Mouse (Mus musculus) frontal cortex, adult (tissue): Measurements from ENCODE around the gene Wnk4.

Experiments used
- ATAC-seq: cut with Nextera tagmentation; 2 replicates; pipeline ENCODE4 v1.9.2; 2017; ENCODE audit warnings: mild to moderate bottlenecking, moderate library complexity, mixed read lengths; ENCODE audit not compliant: low TSS enrichment

The Wnk4 gene

DNA sequence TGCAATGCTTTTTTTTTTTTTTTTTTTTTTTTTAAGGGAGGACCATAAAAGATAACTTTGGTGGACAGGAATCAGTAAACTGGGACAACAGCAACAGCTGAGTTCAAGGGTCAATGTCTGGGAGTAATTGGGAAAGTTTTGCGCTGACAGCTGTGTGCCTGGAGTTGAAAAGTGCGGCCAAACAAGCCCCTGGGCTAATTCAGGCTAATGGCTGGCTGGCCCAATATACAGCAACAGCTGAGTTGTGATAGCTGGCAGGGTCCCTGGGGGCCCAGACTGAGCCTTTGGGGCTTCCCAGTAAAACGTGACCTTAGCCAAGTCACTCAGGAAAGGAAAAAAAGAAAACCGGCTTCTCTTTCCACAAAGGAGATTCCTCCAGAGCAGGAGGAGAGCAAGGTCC is 15.3 kb upstream of the Wnk4 start:
- ATAC-seq: no peak

- ATAC-seq: peak; percentile 27; the same call in 1 of the 2 replicates
These were observed 14.3 kb upstream of the Wnk4 start, which contains the start of gene Ramp2 for GRCm38 (mm10) chr11:101245855-101246701. Gene Ramp2 (plus strand): TSS chr11:101246028.

GRCm38 (mm10) chr11:101246702-101247012 is 13.7 kb upstream of the Wnk4 start:
- no peak for ATAC-seq

DNA sequence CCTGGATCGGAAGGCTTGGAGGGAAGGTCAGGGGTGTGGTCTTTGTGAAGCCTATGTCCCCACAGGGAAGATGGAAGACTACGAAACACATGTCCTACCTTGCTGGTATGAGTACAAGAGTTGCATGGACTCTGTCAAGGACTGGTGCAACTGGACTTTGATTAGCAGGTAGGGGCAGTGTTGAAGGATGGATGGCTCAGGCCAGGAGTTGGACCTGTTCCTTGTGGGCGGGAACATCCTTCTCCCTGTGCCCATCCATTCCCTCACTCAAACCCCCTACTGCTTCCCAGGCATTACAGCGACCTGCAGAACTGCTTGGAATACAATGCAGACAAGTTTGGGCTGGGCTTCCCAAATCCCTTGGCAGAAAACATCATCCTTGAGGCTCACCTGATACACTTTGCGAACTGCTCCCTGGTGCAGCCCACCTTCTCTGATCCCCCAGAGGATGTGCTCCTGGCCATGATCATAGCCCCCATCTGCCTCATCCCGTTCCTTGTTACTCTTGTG is 12.8 kb upstream of the Wnk4 start:
- no peak for ATAC-seq

- ATAC-seq: no peak
These were observed 11.9 kb upstream of the Wnk4 start for GRCm38 (mm10) chr11:101248258-101248994.

GRCm38 (mm10) chr11:101251031-101251430 is 9.3 kb upstream of the Wnk4 start:
- no peak for ATAC-seq

- no peak; the same call in 1 of the 2 replicates for ATAC-seq
These were observed 7.4 kb upstream of the Wnk4 start for GRCm38 (mm10) chr11:101252941-101253340.

DNA sequence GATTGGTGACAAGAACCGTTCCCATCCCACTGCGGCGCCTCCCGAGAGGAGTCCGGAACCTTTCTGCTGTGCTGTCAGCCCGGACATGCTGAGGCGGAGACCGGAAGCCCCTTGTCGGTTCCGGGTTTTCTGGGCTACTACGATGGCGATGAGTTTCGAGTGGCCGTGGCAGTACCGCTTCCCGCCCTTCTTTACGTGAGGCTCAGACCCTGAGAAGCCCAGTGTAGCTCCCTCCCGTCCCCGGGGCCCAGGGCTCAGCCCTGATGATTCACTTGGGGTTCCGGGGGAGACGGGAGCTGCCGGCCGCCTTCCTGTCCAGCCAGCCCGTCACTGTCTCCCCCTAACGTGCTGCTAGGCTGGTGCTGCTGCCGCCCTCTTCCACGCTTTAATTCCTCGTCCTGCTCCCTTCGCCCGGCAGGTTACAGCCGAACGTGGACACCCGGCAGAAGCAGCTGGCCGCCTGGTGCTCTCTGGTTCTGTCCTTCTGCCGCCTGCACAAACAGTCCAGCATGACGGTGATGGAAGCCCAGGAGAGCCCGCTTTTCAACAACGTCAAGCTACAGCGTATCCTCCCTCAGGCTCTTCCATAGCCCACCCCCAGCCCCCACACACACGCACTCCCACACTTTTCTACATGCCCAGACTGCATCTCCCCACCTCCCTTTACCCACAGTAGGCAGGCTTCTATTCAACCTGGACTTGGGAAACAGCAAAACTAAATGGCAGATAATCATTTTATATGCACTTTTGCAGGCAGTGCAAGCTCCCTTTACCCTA is 6.6 kb upstream of the Wnk4 start, which contains the start of gene Vps25:
Gene Vps25 (plus strand): TSS at position 95 of the 777 bp plus-strand sequence.
- peak; percentile 79; the same call in 1 of the 2 replicates for ATAC-seq

GRCm38 (mm10) chr11:101255826-101256775 is 4.3 kb upstream of the Wnk4 start:
- no peak for ATAC-seq

GRCm38 (mm10) chr11:101259261-101259712 is 1.1 kb upstream of the Wnk4 start:
- peak; percentile 80 for ATAC-seq

GRCm38 (mm10) chr11:101260826-101261380 is 536 bp downstream of the Wnk4 start:
- no peak for ATAC-seq

DNA sequence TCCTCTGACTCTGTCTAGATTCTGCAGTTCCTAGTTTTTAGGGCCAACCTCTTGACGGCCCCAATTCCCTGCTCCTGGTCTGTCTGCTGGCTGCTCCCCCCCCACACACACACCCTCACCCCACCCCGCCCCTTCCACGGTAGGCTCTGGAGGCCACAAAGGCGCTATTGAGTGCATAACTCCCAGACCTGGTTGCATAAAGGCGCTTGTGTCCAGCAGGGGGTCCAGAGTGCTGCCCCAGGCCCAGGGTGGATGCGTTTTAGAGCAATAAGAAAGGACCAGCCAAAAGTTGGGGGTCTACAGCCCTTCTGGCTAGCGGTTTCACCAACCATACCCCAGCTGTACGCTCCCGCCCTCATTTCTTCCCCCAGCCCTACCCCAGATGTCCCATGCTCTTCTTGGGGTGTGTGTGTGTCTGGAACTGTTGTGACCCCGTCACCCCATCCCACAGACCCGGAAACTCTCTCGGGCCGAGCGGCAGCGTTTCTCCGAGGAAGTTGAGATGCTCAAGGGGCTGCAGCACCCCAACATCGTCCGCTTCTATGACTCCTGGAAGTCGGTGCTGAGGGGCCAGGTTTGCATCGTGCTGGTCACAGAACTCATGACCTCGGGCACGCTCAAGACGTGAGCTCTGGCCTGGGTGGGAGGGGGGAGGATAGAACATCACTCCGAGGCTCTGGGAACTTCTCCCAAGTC is 2.1 kb downstream of the Wnk4 start:
- no peak for ATAC-seq

- no peak for ATAC-seq
These were observed 3.0 kb downstream of the Wnk4 start for GRCm38 (mm10) chr11:101263138-101263988.

- ATAC-seq: no peak
These were observed 3.6 kb downstream of the Wnk4 start for GRCm38 (mm10) chr11:101263989-101264280.

GRCm38 (mm10) chr11:101264954-101265471 is 4.6 kb downstream of the Wnk4 start:
- no peak for ATAC-seq

DNA sequence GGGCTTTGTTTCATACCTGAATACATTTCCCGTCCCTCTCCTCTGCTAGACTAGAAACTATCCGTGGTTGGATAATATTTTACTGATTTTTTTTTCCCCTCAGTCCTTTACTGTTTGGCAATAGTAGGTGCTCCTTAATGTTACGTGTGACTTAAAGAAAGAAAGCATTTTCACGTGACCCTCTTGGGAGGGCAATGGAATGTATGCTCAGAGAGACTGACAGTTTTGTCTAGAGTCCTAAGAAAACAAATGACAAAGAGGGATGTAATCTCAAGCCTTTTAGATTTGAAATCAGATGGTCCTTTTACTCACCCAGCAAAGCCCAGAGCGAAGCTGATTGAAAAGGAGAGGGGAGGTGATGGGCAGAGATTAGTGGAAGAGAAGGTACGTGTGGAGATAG is 5.5 kb downstream of the Wnk4 start:
- ATAC-seq: no peak

- ATAC-seq: no peak
These were observed 9.3 kb downstream of the Wnk4 start for GRCm38 (mm10) chr11:101269577-101270116.

GRCm38 (mm10) chr11:101272446-101272845 is 12.1 kb downstream of the Wnk4 start:
- no peak for ATAC-seq
